Mouse (Mus musculus) limb, embryonic 10.5 days (tissue): ENCODE data around the gene Tgfb1. TPM values are rescaled to one million over a fixed set of nuclear protein-coding genes. Genes with fewer than 3 reads are reported as not detected.

Experiments
- DNase-seq: peaks from one replicate; pipeline ENCODE4 v3.0.0-alpha.2; 2017; ENCODE audit warnings: low spot score
- H3K27ac ChIP-seq: fragments of 300-500 bp; sonication (generic); 2 replicates; pipeline ENCODE4 v1.5.1; 2016; ENCODE audit warnings: mild to moderate bottlenecking
- H3K27me3 ChIP-seq: fragments of 300-500 bp; sonication (generic); 2 replicates; pipeline ENCODE4 v1.6.1; 2016; ENCODE audit warnings: low read depth, mild to moderate bottlenecking; ENCODE audit not compliant: poor library complexity, severe bottlenecking
- H3K36me3 ChIP-seq: fragments of 300-500 bp; sonication (generic); 2 replicates; pipeline ENCODE4 v1.6.1; 2016; ENCODE audit warnings: mild to moderate bottlenecking, moderate library complexity
- H3K4me1 ChIP-seq: fragments of 300-500 bp; sonication (generic); 2 replicates; pipeline ENCODE4 v1.6.1; 2016
- H3K4me3 ChIP-seq: fragments of 300-500 bp; sonication (generic); 2 replicates; pipeline ENCODE4 v1.5.1; 2016; ENCODE audit warnings: mild to moderate bottlenecking, moderate library complexity
- H3K9me3 ChIP-seq: fragments of 300-500 bp; sonication (generic); replicated peaks from 2 replicates; pipeline ENCODE4 v1.6.1; 2016; ENCODE audit warnings: mild to moderate bottlenecking
- WGBS: fragments of 180-500 bp; shearing (Covaris S2); methylation state at CpG from one replicate; pipeline ENCODE4 v1.1.7; 2016; 5-methylcytosine and 5-hydroxymethylcytosine counted together
- polyA plus RNA-seq: library from polyadenylated mRNA; unstranded; fragments of >200 nt; fragmentation: Nextera tagmentation; extraction: Ambion mirVana; gene quantifications from 2 replicates; pipeline ENCODE4 v1.2.1, GENCODE M21; 2016

The Tgfb1 gene
- polyA plus RNA-seq, 1 experiment from 2014 or later = 1.4 TPM

DNA sequence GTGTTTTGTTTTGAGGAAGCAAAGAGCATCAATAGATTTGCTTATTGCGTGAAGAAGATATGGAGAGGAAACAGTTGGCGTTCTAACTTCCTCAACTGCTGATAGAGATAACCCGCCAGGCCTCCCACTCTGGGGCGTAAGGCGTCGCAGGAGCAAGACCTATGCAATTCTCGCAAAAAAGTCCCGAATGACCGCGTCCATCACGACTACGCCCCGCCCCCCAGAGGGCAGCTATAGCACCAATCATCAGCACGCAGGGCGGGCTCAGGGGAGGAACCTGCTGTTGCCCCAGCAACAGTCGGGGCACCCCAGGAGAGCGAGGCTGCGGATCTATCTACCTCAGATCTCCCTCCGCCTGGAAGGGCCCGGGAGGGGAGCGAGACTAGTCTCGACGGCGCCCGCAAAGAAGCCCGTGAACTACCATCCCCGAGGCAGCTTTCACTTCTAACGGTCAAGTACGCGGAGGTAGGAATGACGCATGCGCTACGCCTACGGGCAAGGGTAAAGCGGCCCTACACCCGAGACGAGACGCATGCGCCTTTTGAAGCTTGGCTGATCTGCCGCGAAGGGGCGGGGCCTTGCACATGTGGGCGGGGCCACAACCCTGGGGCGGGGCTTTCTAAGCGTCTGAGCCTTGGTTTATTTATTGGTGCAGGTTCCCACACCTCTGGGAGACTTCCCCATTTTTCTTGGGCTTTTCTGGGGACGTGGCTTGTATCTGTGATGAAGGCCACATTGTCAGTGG lies 6.1 kb upstream of the Tgfb1 start, which contains the start of gene B9d2:
TSS of gene B9d2 (plus strand) at position 267 of the 745 bp plus-strand sequence.
- Histone ChIP-seq H3K4me1 (peaks cover 19% of the 10 kb centered on the region), H3K27me3 (peaks cover 40% of the 10 kb centered on the region), H3K9me3 (no peaks in the 10 kb centered on the region), H3K4me3 (peak within 1 kb of the TSS; percentile 64), H3K27ac (peak within 1 kb of the TSS; percentile 90), H3K36me3 (peaks cover 7% of the 10 kb centered on the region; the same call in 1 of the 2 replicates)
- DNase-seq = peak; percentile 94
- WGBS = under 1% methylated on average over 46 of the region's 46 CpGs

GRCm38 (mm10) chr7:25681341-25682231 lies 5.2 kb upstream of the Tgfb1 start:
- H3K4me3 ChIP-seq = peak overlapping the region; percentile 64; the same call in 1 of the 2 replicates
- peaks cover 40% of the 10 kb centered on the region for H3K27me3 ChIP-seq
- peaks cover 28% of the 10 kb centered on the region for H3K4me1 ChIP-seq
- DNase-seq = no peak
- no peaks in the 10 kb centered on the region for H3K9me3 ChIP-seq
- 64% methylated on average over 15 of the region's 15 CpGs for WGBS
- no peak overlapping the region for H3K27ac ChIP-seq
- peaks cover 7% of the 10 kb centered on the region; the same call in 1 of the 2 replicates for H3K36me3 ChIP-seq

GRCm38 (mm10) chr7:25683474-25684180 lies 3.2 kb upstream of the Tgfb1 start:
- Histone ChIP-seq H3K27me3 (peaks cover 49% of the 10 kb centered on the region), H3K9me3 (no peaks in the 10 kb centered on the region), H3K36me3 (peaks cover 7% of the 10 kb centered on the region; the same call in 1 of the 2 replicates), H3K4me3 (no peak overlapping the region), H3K27ac (no peak overlapping the region), H3K4me1 (peaks cover 48% of the 10 kb centered on the region)
- WGBS = 67% methylated on average over 7 of the region's 7 CpGs
- no peak for DNase-seq

- WGBS = 89% methylated on average over 6 of the region's 6 CpGs
- H3K4me1 ChIP-seq = peaks cover 58% of the 10 kb centered on the region
Measured at GRCm38 (mm10) chr7:25684659-25685058, 2.1 kb upstream of the Tgfb1 start.

DNA sequence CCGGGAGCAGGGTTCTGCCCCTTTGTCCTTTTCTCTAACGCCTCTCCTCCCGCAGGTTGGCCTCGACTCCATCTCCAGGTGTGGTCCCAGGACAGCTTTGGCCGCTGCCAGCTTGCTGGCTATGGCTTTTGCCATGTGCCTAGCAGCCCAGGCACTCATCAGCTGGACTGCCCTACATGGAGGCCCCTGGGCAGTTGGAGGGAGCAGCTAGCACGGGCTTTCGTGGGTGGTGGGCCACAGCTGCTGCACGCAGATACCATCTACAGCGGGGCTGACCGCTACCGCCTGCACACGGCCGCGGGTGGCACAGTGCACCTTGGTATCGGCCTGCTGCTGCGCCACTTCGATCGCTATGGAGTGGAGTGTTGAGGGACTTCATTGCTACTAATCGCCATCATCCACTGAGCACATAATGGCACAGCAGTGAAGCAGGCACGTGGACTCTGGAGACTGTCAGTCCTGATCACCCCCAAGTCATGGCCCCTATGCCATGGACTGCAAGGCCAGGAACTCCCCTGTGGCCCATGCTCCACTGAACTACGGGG lies 804 bp upstream of the Tgfb1 start:
- peaks cover 50% of the 10 kb centered on the region for H3K4me1 ChIP-seq
- no peaks in the 10 kb centered on the region for H3K9me3 ChIP-seq
- 64% methylated on average over 21 of the region's 21 CpGs for WGBS
- H3K27me3 ChIP-seq = peaks cover 62% of the 10 kb centered on the region
- peaks cover 7% of the 10 kb centered on the region; the same call in 1 of the 2 replicates for H3K36me3 ChIP-seq
- H3K27ac ChIP-seq = no peak overlapping the region
- peak overlapping the region; percentile 57; the same call in 1 of the 2 replicates for H3K4me3 ChIP-seq
- no peak for DNase-seq

More at GRCm38 (mm10) chr7:25684659-25685058, 2.1 kb upstream of the Tgfb1 start:
- no peak for DNase-seq
- H3K27ac ChIP-seq = no peak overlapping the region
- H3K36me3 ChIP-seq = peaks cover 7% of the 10 kb centered on the region; the same call in 1 of the 2 replicates
- no peaks in the 10 kb centered on the region for H3K9me3 ChIP-seq
- no peak overlapping the region for H3K4me3 ChIP-seq
- H3K27me3 ChIP-seq = peaks cover 49% of the 10 kb centered on the region

DNA sequence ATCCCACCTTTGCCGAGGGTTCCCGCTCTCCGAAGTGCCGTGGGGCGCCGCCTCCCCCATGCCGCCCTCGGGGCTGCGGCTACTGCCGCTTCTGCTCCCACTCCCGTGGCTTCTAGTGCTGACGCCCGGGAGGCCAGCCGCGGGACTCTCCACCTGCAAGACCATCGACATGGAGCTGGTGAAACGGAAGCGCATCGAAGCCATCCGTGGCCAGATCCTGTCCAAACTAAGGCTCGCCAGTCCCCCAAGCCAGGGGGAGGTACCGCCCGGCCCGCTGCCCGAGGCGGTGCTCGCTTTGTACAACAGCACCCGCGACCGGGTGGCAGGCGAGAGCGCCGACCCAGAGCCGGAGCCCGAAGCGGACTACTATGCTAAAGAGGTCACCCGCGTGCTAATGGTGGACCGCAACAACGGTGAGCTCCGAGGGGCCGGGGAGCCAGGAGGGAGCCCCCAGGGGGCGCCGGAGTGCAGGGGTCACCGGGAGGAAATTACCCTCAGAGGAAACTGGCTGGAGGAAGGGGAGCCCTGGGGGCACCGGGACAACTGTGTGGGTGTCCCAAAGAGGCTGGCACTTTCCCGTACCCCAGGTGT lies 1.1 kb downstream of the Tgfb1 start:
- H3K9me3 ChIP-seq = no peaks in the 10 kb centered on the region
- peak; percentile 63 for DNase-seq
- H3K27me3 ChIP-seq = peaks cover 77% of the 10 kb centered on the region
- peaks cover 42% of the 10 kb centered on the region for H3K4me1 ChIP-seq
- 1% methylated on average over 47 of the region's 47 CpGs for WGBS
- H3K27ac ChIP-seq = peak overlapping the region; percentile 46
- peaks cover 5% of the 10 kb centered on the region; the same call in 1 of the 2 replicates for H3K36me3 ChIP-seq
- H3K4me3 ChIP-seq = peak overlapping the region; percentile 57

DNA sequence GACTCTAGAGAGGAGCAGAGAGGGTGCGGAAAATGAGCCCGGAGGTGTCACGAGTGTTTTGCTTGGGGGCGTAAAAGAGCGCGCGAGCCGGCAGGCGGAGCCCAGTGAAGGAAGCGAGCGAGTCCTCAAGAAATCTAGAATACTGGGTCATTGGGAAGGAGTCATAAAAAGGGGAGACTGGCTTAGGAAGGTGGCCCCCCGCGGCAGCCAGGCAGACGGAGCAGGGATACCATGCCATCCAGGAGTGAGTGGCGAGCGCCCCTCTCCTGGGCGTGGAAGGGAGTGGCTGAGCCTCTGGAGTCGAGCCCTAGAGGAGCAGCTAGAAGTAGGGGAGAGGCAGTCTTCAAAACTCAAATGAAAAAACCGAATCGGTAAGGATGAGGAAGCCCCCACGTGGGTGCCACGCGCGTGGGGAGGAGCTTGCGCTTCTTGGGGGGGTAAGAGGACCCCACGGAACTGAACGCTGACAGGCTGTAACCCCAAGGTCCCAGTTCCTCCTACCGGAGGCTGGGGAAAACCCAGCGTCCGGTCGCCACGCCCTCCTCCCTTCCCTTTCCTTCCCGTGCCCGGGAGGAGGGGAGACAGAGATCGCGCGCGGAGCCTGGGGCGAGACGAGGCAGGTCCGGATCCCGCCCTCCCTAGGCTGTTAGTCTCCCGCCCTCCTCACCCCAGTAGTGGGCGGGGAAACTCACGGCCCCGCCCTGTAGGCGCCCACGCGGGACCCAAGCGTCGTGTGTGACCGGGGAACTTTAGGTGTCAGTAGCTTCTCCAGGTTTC lies 2.2 kb downstream of the Tgfb1 start:
- Histone ChIP-seq H3K36me3 (no peaks in the 10 kb centered on the region), H3K27ac (peak overlapping the region; percentile 51; the same call in 1 of the 2 replicates), H3K4me1 (peaks cover 38% of the 10 kb centered on the region), H3K27me3 (peaks cover 77% of the 10 kb centered on the region), H3K9me3 (no peaks in the 10 kb centered on the region), H3K4me3 (peak overlapping the region; percentile 57)
- WGBS = 1% methylated on average over 51 of the region's 52 CpGs
- DNase-seq = peak; percentile 71

DNA sequence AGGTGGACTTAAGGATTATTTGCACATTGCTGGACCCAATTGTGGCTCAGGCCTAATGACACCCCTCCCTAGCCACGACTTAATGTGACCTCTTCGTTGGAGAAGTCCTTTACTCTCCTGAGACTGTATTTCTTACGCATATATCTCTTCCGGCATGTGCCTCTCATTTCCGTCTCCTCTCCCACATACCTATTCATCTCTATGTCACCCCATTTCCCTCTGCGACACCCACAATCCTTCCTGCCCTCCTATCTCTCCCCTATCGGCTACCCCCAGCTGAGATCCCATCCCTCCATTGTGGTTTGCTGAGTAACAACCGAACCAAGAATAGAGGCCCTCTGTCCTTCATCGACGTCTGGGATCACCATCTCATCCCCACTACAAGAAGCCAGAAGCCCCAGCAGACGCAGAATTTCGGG lies 2.8 kb downstream of the Tgfb1 start:
- DNase-seq = no peak
- Histone ChIP-seq H3K27ac (0 out of 2 replicates have a peak overlapping the region, but pooled peaks have one; percentile 39), H3K9me3 (no peaks in the 10 kb centered on the region), H3K4me1 (peaks cover 38% of the 10 kb centered on the region), H3K27me3 (peaks cover 77% of the 10 kb centered on the region), H3K36me3 (no peaks in the 10 kb centered on the region), H3K4me3 (peak overlapping the region; percentile 57)
- WGBS = 11% methylated on average over 12 of the region's 12 CpGs

DNA sequence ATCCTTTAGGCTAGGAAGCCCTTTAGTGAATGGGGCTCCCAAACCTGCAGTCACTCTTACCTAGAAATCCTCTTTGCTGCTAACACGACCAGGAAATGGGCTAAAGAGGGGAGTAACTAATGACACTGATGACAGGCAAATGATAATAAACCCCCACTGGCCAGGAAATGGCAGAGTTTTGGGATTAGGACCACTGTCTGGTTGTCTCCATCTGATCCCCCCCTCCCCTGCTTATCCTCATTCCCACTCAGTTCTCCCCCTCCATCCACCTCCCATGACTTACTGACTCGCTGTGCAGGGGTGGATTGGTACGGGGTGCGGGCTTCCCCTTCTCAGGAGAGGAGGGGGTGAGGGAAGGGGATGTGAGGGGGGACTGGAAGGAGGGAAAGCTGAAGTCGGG lies 3.2 kb downstream of the Tgfb1 start:
- no peak overlapping the region for H3K27ac ChIP-seq
- DNase-seq = no peak
- H3K4me1 ChIP-seq = peaks cover 38% of the 10 kb centered on the region
- H3K36me3 ChIP-seq = no peaks in the 10 kb centered on the region
- peak overlapping the region; percentile 57 for H3K4me3 ChIP-seq
- H3K27me3 ChIP-seq = peaks cover 74% of the 10 kb centered on the region
- H3K9me3 ChIP-seq = no peaks in the 10 kb centered on the region
- WGBS = 41% methylated on average over 5 of the region's 5 CpGs

DNA sequence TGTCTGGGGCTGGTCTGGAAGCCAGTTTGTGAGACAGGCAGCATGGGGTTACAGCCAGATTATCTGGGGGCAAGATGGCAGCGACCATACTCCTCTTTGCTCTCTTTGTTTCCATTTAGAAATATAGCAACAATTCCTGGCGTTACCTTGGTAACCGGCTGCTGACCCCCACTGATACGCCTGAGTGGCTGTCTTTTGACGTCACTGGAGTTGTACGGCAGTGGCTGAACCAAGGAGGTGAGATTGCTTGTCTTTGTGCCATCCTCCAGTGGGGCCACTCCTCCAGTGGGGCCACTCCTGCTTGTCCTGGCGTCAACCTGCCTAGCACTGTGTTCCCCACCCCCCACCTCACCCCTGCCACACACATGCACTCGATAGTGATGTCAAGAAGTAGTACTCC lies 7.3 kb downstream of the Tgfb1 start:
- Histone ChIP-seq H3K27ac (no peak overlapping the region), H3K9me3 (no peaks in the 10 kb centered on the region), H3K4me1 (peaks cover 5% of the 10 kb centered on the region), H3K27me3 (peaks cover 34% of the 10 kb centered on the region), H3K4me3 (no peak overlapping the region), H3K36me3 (0 out of 2 replicates have a peak, but pooled peaks cover 6% of the 10 kb centered on the region)
- WGBS = 84% methylated on average over 8 of the region's 8 CpGs
- DNase-seq = no peak

DNA sequence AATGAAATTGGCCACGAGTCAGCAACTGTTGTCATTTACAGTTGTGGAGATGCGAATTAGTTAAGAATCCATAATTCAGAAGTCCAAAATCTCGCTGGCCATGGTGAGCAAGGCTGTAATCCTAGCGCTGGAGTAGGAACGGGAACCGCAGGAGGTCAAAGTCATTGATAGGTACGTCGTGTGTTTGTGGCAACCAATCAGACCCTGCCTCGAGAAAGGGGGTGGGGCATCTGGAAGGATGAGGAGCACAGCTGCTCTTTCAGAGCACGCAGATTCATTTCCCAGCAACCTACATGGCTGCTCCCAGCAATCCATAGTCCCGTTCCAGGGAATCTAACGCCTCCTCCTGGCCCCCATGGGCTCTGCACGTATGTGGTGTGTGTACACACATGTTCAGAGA lies 13.0 kb downstream of the Tgfb1 start:
- Histone ChIP-seq H3K4me3 (no peak overlapping the region), H3K27ac (no peak overlapping the region), H3K27me3 (peaks cover 16% of the 10 kb centered on the region), H3K36me3 (0 out of 2 replicates have a peak, but pooled peaks cover 6% of the 10 kb centered on the region), H3K9me3 (no peaks in the 10 kb centered on the region), H3K4me1 (peaks cover 15% of the 10 kb centered on the region)
- WGBS = 57% methylated on average over 13 of the region's 13 CpGs
- no peak for DNase-seq
